Mouse (Mus musculus) heart, adult 2 months (tissue): ENCODE data around the gene Kcnk3.

Experiments
- CTCF ChIP-seq: fragments of 200-600 bp; IDR thresholded peaks from 2 replicates; pipeline ENCODE4 v1.8.1; 2022; ENCODE audit warnings: antibody characterized with exemption, mild to moderate bottlenecking, moderate library complexity
- POLR2A ChIP-seq: fragments of 200-500 bp; IDR thresholded peaks from 2 replicates; pipeline ENCODE4 v1.6.1; 2011; ENCODE audit warnings: mild to moderate bottlenecking, low read depth, low read length, control low read depth; ENCODE audit not compliant: insufficient read depth

DNA sequence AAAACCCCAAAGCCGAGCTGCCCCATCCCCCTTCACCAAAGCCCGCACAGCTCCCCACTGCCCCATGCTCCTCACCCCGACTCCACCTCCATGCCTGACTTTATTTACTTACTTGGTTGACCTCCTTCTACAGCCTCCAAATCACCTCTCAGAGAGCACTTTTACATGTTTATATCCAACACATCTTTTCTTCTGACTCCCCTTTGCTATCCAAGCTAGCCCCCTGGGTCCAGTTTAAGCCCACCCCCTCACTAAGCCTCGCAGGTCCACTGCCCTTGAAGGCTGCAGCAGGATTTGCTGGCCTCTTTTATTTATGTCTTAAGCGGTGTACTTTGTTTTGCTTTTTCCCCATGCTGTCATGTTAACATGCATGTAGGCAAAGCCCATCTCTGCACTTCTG, 2.3 kb downstream of the Kcnk3 start:
- TF ChIP-seq POLR2A (no peak), CTCF (no peak)
